Mouse (Mus musculus): ENCODE data around the gene Zfp839.

Gene Zfp839

DNA sequence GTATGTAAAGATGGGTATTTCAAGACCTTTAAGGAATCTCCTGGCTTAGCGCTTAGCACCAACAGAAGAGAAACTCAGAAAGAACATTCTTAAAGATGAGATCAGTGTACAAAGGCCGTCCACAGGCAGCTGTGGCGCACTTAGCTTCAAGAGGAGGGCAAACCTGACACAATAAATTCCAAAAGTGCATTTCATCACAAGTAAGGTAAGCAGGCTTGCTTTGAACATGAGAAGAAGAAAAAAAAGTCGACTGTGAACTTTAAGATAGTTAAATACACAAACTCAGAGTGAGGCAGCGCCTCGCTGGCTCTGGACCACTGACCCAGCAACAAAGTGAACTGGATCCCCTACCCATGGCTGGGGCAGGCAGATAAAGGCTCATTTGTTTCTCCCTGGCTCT, 13.3 kb upstream of the Zfp839 start:
- Histone ChIP-seq H3K27me3 (ENCODE audit: insufficient read depth, low read length) (no peaks in the 10 kb centered on the region), H3K4me1 (replicated peaks; ENCODE audit: low read depth, low read length) (peaks cover 76% of the 10 kb centered on the region), H3K4me3 (replicated peaks; ENCODE audit: low read length) (peak overlapping the region; percentile 78), H3K9me3 (ENCODE audit: low read length) (no peaks in the 10 kb centered on the region), H3K36me3 (ENCODE audit: insufficient read depth, low read length) (peaks cover 30% of the 10 kb centered on the region)
- TF ChIP-seq CTCF (conservative IDR thresholded peaks at IDR 0.05; ENCODE audit: low read length) (no peak), POU5F1 (IDR thresholded peaks at IDR 0.05; ENCODE audit: borderline replicate concordance, low read length) (no peak), NANOG (IDR thresholded peaks at IDR 0.05; ENCODE audit: borderline replicate concordance, low read length) (no peak)

DNA sequence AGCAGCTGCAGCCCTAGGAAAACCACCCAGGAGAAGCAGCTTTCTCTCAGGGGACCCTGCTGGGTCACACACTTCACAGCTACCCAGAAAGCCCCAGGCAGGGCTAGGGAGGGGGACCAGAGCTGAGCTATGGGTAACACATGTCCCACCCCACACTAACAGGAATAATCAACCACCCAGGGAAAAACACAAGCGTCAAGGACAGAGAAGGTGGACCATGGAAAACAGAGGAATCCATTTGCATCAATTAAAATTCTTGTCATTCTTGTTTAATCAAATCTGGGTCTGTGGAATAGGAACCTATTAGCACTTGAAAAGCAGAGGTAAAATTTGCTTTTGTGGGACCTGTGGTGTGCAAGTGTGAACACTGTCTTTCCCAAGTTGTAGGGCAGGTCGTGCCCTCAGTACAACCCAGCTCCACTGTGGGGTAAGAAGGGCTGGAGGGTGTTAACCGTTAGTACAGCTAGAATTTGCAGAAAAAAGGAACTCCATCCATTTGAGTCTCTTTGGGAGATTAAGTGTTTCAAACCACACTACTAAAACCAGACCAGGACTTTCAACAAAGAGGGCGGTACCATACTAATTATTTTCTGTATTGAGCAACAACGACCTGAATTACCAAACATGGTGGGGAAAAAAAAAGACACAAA, 12.7 kb upstream of the Zfp839 start:
- no peaks in the 10 kb centered on the region for H3K9me3 ChIP-seq (ENCODE audit: low read length)
- H3K36me3 ChIP-seq (ENCODE audit: insufficient read depth, low read length): peaks cover 25% of the 10 kb centered on the region
- TF ChIP-seq CTCF (conservative IDR thresholded peaks at IDR 0.05; ENCODE audit: low read length) (no peak), NANOG (IDR thresholded peaks at IDR 0.05; ENCODE audit: borderline replicate concordance, low read length) (peak; percentile 86), POU5F1 (IDR thresholded peaks at IDR 0.05; ENCODE audit: borderline replicate concordance, low read length) (peak; percentile 82; the same call in 1 of the 2 replicates)
- peak overlapping the region; percentile 78 for H3K4me3 ChIP-seq (replicated peaks; ENCODE audit: low read length)
- H3K4me1 ChIP-seq (replicated peaks; ENCODE audit: low read depth, low read length): peaks cover 74% of the 10 kb centered on the region
- no peaks in the 10 kb centered on the region for H3K27me3 ChIP-seq (ENCODE audit: insufficient read depth, low read length)

DNA sequence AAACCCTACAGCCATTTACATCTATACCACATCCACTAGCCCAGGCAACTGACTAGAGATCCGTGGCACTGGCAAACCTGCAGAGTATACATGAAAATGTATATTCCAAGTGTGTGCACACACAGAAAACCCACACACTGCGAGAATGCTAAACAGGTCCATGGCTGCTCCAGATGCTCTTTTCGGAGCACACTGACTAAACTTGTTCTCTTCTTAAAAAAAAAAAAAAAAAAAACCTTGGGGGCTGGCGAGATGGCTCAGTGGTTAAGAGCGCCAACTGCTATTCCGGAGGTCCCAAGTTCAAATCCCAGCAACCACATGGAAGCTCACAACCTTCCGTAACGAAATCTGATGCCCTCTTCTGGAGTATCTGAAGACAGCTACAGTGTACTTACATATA, 12.2 kb upstream of the Zfp839 start:
- Histone ChIP-seq H3K36me3 (ENCODE audit: insufficient read depth, low read length) (peaks cover 20% of the 10 kb centered on the region), H3K4me1 (replicated peaks; ENCODE audit: low read depth, low read length) (peaks cover 75% of the 10 kb centered on the region), H3K4me3 (replicated peaks; ENCODE audit: low read length) (peak overlapping the region; percentile 78), H3K9me3 (ENCODE audit: low read length) (no peaks in the 10 kb centered on the region), H3K27me3 (ENCODE audit: insufficient read depth, low read length) (no peaks in the 10 kb centered on the region)
- TF ChIP-seq CTCF (conservative IDR thresholded peaks at IDR 0.05; ENCODE audit: low read length): no peak

DNA sequence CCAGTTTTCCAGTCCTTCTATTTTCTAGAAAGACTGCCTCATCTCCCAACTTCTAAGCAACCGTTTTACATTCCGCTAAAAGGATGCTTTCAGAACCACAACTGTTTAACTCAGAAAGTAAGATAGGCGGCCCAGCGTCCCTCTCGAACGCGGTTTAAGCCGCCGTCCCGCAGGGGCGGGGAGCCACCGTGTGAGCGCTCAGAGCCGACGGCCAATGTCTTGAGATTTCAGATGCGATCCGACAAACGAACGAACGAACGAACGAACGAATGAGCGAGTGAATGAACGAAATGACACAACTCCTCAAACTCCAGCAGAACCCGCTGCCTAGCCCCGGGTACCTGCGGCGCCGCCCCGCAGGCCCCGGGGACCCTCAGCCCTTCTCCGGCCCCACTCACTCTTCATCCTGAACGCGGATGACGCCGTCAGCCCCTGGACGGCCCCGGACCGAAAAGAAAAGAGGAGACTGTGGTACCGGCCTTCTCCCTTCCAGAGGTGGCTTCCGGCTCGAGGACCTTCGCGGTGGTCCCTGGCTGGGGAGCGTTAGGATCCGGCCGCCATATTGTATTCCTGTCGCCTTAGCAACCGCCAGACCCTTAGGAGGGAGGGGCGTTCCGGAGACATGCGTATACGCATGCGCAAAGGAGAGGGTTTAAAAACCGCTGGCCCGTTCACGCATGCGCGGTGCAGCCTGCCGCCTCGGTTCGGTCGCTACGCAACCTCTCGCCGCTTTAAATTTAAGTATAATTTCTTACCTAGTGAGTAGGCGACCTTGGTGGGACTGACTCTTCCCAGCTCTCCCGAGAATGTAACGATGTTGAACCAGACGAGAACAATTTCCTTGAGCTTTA, 9.5 kb upstream of the Zfp839 start, which contains the start of gene Mok:
Mok (minus strand) TSS at position 592 of the 851 bp plus-strand sequence.
- Histone ChIP-seq H3K9me3 (ENCODE audit: low read length) (no peaks in the 10 kb centered on the region), H3K36me3 (ENCODE audit: insufficient read depth, low read length) (no peaks in the 10 kb centered on the region; the same call in 1 of the 2 replicates), H3K27me3 (ENCODE audit: insufficient read depth, low read length) (no peaks in the 10 kb centered on the region), H3K4me3 (replicated peaks; ENCODE audit: low read length) (peak within 1 kb of the TSS; percentile 94), H3K4me1 (replicated peaks; ENCODE audit: low read depth, low read length) (peaks cover 65% of the 10 kb centered on the region)
- TF ChIP-seq POU5F1 (IDR thresholded peaks at IDR 0.05; ENCODE audit: borderline replicate concordance, low read length) (no peak), CTCF (conservative IDR thresholded peaks at IDR 0.05; ENCODE audit: low read length) (no peak), NANOG (IDR thresholded peaks at IDR 0.05; ENCODE audit: borderline replicate concordance, low read length) (no peak)

DNA sequence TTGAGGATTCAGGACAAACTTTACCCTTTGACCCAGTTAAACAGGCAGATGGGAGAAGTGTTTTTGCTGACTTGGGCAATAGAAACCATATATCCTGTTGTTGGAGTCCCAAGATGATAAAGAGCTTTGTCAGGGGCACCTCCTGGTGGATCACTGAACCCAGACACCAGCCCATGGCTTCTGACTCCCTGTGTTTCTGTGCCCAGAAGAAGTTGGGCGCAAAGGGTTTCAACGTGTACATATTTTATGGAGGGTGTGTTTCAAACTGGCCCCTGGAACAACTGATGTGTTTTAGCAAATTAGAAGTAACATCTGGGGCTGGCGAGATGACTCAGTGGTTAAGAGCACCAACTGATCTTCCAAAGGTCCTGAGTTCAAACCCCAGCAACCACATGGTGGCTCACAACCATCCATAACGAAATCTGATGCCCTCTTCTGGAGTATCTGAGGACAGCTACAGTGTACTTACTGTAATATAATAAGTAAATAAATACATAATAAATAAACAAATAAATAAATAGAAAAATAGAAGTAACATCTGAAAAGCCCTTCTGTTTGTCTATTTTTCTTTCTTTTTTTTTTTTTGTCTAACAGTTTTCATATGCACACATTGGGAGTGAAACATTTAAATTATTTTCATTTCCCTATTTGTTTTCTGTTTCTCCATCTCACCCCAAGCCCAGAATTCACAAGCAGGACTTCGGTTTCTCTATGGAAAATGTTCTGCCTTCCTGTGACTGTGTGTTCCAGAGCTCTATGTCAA, 8.1 kb upstream of the Zfp839 start:
- H3K27me3 ChIP-seq (ENCODE audit: insufficient read depth, low read length): no peaks in the 10 kb centered on the region
- H3K9me3 ChIP-seq (ENCODE audit: low read length): no peaks in the 10 kb centered on the region
- no peak for TF ChIP-seq CTCF (conservative IDR thresholded peaks at IDR 0.05; ENCODE audit: low read length)
- TF ChIP-seq NANOG (IDR thresholded peaks at IDR 0.05; ENCODE audit: borderline replicate concordance, low read length): no peak
- TF ChIP-seq POU5F1 (IDR thresholded peaks at IDR 0.05; ENCODE audit: borderline replicate concordance, low read length): no peak
- H3K36me3 ChIP-seq (ENCODE audit: insufficient read depth, low read length): no peaks in the 10 kb centered on the region
- H3K4me3 ChIP-seq (replicated peaks; ENCODE audit: low read length): peak overlapping the region; percentile 94; the same call in 1 of the 2 replicates
- peaks cover 64% of the 10 kb centered on the region for H3K4me1 ChIP-seq (replicated peaks; ENCODE audit: low read depth, low read length)

DNA sequence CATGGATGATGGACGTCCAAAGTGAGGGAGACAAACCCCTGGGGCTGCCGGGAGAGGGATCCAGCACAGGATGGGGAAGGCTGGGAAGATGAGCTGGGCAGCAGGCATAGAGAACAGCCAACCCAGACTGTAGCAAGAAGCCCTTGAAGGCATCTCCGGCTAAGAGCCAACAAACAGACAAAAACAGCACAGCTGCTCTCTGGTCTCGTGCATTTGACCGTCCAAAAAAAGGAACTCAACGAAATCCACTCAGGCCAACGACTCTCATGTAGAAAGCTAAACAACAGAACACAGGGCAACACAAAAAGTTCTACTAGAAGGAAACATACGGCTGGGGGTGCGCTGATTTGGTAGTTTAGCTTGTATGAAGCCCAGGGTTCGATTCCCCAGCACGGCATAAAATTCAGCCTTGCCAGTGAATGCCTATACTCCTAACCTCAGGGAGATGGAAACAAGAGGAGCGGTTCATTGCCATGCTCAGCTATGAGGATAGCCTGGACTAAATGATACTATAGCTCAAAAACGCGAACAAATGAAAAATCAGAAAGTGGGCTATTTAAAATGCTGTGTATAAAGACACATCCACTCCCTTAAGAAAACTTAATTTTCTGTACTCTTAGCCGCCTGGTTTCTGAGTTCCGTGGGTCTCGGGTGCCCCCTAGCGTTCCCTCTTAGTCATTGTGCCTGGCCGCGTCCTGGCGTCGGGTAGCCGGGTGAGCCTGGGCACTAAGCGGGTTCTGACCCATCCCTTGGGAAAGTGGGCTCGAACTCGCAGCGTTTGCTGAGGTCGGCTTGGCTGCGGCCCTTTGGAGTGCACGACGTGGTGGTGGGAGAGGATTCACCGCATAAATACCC, 6.6 kb upstream of the Zfp839 start:
- peak; percentile 76 for TF ChIP-seq CTCF (conservative IDR thresholded peaks at IDR 0.05; ENCODE audit: low read length)
- TF ChIP-seq NANOG (IDR thresholded peaks at IDR 0.05; ENCODE audit: borderline replicate concordance, low read length): no peak
- Histone ChIP-seq H3K27me3 (ENCODE audit: insufficient read depth, low read length) (no peaks in the 10 kb centered on the region), H3K4me3 (replicated peaks; ENCODE audit: low read length) (peak overlapping the region; percentile 86), H3K4me1 (replicated peaks; ENCODE audit: low read depth, low read length) (peaks cover 64% of the 10 kb centered on the region), H3K36me3 (ENCODE audit: insufficient read depth, low read length) (no peaks in the 10 kb centered on the region), H3K9me3 (ENCODE audit: low read length) (no peaks in the 10 kb centered on the region)

DNA sequence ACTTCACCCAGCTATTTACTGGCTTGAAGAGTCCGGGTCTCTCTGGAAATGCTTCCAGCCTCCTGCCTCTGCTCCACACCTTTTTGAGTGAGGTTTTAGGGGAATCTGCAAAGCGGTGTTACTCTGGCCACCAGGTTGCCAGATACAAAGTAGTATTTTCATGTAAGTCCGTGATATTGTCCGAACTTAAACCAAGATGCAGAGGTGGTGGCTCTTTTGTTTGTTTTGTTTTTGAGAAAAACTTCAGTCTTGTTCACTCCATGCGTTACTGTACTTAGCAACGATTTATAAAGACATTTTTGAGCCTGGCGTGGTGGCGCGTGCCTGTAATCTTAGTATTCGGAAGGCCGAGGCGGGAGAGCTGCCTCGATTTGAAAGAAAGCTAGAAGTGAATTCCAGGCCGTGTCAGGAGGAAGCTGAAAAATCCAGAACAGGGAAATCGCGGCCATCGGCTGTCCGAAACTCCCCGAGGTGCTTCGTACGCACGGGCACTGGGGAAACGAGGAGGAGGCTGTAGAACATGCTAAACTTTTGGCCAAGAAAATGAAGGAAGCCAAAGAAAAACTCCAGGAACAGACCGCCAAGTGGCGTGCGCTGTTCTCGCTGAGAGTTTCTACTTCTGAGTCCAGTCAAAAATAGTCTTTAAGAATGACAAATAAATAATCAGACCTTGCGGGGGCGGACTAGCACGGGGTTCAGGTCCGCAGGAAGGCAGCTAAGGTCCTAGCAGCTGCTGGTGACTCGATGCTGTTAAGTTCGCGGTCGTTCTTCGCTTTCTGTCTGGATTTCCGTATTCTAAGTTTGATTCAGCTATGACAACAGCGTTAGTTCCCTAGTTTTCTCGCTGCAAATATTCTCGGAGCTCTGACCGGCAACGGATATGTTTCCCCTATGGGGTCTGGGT, 5.6 kb upstream of the Zfp839 start:
- Histone ChIP-seq H3K4me3 (replicated peaks; ENCODE audit: low read length) (peak overlapping the region; percentile 86), H3K9me3 (ENCODE audit: low read length) (no peaks in the 10 kb centered on the region), H3K36me3 (ENCODE audit: insufficient read depth, low read length) (no peaks in the 10 kb centered on the region), H3K4me1 (replicated peaks; ENCODE audit: low read depth, low read length) (peaks cover 64% of the 10 kb centered on the region), H3K27me3 (ENCODE audit: insufficient read depth, low read length) (no peaks in the 10 kb centered on the region)
- no peak for TF ChIP-seq CTCF (conservative IDR thresholded peaks at IDR 0.05; ENCODE audit: low read length)
- no peak for TF ChIP-seq POU5F1 (IDR thresholded peaks at IDR 0.05; ENCODE audit: borderline replicate concordance, low read length)

Data from E14TG2a.4 (cell line).